Mouse (Mus musculus) left cerebral cortex, adult 8-10 months (tissue): Measurements from ENCODE around the gene Slc20a1. TPM values are rescaled to one million over a fixed set of nuclear protein-coding genes. Genes with fewer than 3 reads are reported as not detected.

ENCODE experiments used
- DNase-seq, 2 experiments: peaks; one replicate each; pipeline ENCODE4 v3.0.0; 2022; ENCODE audit warnings: low spot score in 2 of 2
- total RNA-seq, 4 experiments: library from RNA; stranded (reverse); gene quantifications; 2 replicates each; pipeline ENCODE4 v1.2.4; 2022

Gene Slc20a1
- total RNA-seq, result 100 to 1,000 TPM; 136 to 167 (median 155) TPM

DNA sequence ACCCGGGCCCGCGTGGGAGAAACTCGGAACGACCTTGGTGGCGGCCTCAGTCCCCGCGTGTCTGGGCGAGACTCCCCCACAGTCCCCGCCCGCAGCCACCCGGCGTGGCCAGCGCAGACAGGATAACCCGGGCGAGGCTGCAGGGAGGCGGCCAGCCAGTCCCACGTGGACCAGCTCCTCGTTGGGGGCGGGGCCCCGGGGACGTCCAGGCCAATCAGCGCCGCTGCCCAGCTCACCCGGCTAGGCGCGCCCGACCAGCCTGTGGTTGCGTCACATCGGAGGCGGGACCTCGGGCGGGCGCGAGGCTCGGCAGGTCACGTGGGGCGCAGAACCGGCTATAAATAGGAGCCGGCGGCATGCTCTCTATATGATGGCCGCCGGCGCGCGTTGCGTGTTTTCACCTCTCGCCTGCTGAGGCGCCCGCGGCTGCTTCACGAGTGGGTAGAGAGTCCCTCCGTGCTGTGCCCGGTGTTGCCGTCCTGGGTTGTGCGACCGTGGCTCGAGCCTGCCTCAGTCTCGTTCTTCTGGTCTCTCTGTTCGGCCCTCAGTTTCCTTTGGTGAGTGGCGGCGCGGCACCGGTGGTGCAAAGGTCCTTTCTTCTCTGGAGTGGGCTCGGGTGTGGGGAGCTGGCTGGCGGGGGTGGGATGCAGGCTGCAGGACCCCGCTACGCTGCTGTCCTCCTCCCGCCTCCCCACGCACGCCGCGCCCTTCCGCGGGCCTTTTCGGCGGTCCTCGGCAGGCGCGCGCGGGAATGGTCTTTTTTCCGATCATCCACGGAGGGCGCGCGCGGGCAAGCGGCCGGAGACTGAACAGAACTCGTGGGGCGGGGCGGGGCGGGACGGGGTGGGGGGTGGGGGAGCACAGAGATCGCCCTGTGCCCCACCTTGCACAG, at the start of gene Slc20a1:
TSS of gene Slc20a1 (plus strand) at position 329 of the 892 bp plus-strand sequence.
- peak; percentile 96 to 99 for DNase-seq

DNA sequence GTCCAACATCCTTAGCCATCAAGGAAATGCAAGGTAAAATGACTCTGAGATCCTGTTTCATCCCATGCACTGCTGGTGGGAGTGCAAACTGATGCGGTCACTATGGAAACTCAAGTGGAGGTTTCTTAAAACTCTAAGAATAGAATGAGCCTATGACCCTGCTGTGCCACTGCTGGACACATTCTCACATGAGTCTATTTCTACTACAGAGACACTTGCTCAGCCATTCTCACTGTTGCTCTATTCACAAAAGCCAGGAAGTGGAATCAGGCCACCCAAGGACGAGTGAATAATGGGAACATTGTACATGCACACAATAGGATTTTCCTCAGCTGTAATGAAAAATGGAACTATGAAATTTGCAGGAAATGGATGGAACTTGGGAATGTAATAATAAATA, 49.7 kb upstream of the Slc20a1 start:
- no peak for DNase-seq

DNA sequence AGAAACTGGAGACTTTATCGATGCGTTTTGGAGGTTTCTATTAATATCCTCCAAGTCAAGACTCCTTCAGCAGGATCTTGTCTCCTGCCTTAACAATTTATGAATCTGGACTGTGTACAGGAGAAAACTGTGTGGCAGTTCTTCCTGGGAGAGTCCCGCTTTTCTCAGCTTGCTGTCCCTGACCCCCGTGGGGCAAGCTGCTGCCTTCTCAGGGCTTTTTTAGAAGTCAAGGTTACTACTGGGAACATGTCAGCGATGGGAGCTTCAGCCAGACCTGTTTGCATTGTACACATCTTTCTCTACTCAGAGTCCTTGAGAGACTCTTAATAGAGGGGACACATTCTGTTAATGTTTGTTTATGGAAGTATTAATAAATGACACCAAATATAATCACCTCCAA, 48.2 kb upstream of the Slc20a1 start:
- no peak for DNase-seq

DNA sequence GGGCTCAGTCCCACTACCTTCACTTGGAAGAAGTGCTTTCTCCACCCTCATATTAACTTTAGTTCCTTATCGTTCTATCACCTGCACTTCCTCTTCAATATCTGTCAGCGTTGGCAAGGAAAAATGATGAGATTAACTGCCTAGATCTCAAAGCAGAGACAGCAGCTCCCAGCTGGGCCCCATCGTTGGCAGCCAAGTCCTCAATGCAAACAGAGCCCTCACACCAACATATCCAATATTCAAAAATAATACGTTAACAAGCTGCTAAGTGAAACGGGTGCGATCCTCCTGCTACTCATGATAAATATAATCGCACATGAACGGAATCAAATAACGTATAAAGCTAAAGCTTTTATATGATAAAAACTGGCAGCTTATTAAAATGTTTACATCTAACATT, 47.5 kb upstream of the Slc20a1 start:
- DNase-seq, result no peak

DNA sequence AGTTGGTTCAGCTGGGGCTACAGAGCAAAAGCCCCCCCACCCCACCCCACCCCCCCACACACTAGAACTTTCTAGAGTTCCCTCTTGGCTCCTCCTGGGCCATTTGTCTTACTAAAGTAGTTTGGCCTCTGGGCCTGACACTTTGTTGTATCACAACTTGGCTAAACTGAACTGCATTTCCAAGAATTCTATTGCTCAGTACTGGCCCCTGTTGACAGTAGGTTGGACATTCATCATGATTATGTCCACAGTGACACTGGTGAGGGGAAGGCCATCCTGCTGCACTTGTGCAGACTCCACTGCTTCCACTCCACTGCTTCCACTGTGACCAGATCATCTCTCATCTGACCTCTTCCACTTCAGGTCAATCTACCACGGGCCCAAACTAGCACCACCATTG, 45.8 kb upstream of the Slc20a1 start:
- DNase-seq, result no peak

DNA sequence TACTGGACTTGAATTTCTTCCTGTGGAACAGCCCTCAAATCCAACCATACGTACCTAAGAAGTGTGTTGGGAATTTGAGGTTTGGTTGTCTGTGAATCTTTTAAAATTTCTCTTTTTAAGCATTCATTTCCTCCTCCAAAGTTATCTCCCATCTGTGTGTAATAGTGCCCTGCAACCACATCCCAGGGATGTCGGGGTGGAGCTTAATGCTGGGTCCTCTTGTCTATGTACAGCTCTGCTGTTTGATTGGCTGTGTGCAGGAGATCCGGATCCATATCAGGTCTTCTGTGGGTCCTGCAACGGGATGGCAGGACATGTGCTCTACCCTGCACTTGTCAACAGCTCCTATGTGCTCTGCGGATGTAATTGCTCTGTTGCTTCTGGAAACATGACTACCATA, 33.7 kb upstream of the Slc20a1 start:
- DNase-seq, result no peak

DNA sequence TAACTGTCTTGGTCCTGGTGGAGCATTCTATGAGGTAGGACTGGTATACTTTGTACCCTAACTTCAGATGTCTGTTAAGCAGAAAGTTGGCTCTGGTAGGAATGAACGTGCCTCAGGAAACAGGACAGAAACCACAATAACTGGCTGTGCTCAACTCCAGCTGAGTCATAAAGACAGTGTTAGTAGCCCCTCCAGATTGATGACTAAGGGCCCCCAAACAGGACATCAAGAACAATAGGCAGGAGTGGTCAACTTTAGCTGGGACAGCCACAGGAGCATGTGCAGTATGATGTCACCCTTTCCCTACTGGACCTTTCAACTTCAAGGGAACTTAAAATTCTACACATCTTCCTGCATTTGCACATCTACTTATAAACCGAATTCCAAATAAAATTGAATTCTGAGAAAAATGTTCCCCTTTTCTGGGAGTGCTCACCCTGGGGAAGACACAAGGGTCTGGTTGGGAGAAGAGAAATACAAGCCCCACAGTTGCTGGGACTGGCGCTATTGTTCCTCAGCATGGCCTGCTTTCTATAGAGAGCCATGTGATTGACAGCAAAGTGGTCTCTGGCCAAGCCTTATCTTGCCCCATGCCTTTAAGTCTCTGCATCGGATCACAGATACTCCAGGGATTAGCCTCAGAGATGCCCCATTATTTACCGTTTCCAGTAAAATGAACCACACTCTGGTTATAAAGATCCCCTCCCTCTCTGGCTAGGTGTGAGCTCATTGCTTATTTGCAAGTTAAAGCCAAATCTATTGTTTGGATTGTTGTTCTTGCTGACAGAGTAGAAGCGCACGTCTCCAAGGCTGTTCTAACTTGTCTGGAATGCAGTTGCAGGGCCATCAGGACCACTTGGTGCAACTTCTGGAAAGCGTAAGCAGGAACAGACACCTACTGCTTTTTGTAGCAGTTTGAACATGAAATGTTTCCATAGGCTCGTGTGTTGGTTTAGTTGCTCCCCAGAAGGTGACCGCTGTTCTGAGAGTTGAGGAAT, 31.8 kb upstream of the Slc20a1 start:
- no peak for DNase-seq

DNA sequence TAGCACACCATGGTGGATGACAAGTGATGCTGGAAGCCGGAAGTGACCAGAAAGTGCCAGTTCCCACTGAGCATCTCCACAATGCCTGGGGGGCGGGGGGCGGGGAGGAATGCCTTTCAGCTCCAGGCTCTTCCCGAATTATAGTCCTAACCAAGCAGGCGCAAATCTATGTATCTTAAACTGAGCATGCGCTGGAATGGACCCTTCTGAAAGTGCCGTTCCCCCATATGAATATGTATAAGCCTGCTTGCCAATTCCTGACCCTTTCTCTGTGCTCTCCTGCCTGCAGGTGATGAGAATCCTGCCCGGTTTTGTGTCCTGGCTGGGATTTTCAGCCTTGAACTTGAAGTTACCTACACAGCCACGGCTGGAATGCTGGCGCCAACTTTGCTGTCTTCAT, 25.2 kb upstream of the Slc20a1 start:
- DNase-seq, result no peak

DNA sequence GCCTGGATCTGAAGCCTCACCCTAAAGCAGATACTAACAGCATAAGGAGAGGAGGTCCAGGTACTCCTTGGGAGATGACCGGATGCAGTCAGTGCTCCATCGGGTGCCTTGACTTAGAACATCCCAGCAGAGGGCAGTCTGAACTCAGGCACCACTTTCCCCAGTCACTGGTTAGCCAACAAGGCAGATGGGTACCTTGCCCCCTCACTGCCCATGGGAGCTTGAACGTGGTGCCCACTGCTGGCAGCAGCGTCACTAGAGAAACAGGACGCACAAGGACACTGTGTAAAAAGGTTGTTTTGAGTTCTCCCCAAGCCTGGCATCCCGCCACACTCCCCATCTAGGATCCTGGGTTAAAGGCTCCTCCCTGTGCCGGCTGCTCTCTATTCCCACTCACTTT, 24.1 kb upstream of the Slc20a1 start:
- peak; percentile 25 to 39 for DNase-seq

DNA sequence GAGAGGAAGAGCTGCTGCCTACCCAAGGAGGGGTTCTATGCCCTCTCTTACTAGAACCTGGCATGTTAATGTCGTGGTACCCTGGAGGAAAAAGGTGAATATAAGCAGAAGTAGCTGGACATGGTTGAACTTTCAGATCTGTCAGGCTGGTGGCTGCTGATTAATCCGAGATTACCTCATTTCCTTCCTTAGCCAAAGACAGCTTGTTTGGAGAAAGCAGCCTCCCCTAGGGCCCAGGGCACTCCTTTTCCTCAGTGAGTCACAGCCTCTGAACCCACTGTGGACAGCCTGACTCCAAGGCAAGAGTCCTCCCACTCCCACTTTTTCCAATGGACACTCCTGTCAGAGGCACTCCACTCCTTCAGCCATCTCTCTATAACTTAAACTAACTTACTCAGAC, 22.9 kb upstream of the Slc20a1 start:
- no peak for DNase-seq

DNA sequence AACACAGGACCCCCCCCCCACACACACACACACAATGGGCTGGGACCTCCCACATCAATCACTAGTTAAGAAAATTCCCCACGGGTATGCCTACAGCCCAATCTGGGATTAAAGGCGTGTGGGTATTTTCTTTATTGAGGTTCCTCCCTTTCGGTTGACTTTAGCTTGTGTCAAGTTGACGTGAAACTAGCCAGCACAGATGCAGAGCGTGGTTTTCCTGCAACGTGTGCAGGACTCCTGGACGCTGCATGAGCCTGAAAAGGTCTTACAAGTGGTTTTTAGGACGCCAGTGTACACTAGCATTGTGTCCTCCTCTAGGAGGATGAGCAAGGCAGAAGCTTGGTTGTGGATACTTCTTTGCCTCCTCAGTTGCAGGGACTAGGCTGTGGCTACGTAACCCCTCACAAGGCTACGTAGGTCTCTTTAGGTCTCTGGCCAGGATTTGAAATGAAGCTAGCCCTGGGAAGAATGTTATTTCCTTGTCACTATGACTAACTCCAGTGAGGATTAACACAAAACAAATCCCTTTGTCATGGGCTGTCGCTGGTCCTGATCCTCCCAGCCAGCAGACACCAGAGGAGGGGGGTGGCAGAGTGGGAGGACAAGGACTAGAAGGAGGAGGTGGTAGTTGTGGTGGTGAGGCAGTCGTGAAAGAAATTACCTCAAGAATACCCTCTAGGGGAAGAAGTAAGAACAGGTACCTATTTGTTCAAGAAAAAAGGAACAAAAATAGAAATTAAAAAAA, 21.7 kb upstream of the Slc20a1 start:
- DNase-seq, result no peak

DNA sequence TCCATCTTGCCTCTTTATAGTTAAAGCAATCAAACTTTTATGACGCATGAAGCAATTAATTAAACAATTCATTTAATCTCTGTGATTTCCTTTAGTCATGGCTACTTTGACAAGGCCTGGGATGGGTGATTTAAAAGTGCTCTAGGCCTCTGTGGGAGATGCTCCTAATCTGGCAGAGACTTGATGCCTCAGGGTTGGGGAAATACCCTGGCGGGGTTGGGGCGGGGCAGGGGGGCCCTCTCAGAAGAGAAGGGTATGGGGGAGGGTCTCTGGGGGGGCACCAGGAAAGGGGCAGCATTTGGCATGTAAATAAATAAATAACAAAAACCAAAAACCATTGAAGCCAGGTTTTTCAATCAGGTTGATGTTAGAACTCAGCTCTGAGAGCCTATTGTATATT, 20.9 kb upstream of the Slc20a1 start:
- DNase-seq, result no peak

DNA sequence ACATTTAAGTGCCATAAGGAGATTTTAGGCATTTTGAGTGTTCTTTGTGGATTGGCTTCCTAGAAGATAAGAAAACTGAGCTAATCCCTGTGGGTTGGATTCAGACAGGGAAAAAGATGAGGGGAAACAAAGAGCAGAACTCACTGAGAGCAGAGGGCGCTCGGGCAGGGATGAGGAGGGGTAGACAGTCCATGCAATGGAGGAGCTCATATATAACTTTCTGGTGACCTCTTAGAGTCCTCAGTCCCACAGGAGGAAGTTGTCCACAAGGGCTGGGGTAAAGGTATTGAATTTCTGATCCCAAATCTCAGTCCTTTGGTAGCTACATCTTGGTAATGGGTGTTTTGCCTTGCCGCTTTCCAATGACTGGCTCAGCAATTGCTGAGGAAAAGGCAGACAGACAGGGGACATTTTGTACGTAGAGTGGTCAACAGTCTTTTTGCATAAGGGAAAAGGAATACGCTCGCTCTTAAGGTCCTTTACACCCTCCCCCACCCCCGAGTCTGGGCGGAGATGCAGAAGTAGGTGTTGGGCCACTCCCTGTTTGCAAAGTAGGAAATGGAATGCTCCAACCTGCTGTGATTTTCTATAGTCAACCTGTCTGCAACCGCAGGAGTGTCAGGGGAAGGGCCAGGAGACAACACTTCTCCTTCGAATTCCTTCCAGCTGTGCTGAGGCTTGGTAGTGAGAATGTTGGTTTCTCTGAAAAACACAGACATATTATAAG, 20.2 kb upstream of the Slc20a1 start:
- DNase-seq, result no peak

DNA sequence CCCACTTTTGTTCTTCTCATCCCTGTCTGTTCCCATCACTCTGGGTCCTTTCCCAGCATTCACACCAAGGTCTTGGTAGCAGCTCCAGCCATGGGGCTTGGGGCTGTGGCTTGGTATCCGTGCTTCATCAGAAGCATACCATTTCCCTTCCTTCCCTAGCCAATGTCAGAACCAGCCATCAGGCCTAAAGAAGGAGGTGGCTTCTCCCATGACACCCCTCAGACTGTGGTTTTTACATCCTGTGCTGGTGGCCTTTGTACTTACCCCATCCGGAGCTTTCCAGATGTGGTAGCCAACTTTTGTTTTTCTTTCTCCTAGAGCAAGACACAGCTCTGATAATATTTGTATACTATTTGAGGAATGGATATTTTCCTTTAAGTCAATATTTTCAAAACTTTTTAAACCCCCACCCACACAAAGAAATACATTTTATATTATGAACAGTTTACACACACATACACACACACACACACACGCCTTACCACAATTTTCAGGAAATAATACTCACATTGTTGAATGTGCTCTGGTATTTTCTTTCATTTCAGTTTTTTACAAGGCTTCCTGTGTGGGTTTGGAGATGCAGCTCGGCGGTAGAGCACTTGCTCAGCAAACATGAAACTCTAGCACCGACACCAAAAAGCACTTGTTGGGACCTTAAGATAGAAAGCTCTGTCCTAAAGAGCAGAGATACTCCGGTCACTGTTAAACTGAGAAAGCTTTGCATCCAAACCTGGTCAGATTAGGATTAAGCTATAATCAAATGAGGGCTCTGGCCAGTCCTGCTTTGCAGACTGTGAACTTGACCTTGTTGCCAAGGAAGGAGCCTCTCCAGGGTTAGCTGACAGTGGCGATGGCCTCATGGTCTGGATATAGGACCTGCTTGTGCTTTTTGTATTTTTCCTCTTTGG, 18.4 kb upstream of the Slc20a1 start:
- DNase-seq, result no peak

DNA sequence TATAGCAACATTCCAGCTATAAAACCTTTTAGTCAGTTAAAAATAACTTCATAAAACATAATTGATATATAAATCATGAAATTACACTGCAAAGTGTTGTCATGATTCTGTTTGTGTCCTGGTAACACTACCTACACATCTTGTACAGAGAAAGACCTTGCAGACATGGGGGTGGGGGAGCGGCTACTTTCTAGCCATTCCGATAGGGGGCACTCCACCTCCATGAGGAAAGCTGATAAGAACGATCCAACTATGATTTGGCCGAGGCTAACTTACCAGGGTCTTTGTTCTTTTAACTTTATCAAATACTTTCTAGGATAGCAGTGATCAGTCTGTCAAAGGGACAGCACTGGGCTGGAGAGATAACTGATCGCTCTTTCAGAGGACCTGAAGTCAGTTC, 17.1 kb upstream of the Slc20a1 start:
- DNase-seq, result no peak

DNA sequence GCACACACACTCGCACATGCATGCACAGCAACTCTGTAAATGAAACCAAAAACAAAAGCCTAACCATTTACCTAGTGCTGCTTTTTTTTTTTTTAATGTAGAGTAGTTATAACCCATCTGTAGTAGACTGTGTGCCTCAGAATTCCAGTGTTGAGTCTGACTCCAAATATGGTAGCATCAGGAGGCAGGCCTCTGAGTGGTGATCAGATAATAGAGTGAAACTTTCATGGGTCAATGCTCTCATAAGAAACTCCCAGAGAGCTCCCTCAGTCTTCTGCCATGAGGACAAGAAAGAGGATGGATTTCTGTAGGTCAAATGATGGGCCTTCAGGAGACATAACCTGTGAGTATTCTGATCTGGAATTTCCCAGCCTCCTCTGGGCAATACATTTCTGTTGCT, 16.2 kb upstream of the Slc20a1 start:
- DNase-seq, result no peak

DNA sequence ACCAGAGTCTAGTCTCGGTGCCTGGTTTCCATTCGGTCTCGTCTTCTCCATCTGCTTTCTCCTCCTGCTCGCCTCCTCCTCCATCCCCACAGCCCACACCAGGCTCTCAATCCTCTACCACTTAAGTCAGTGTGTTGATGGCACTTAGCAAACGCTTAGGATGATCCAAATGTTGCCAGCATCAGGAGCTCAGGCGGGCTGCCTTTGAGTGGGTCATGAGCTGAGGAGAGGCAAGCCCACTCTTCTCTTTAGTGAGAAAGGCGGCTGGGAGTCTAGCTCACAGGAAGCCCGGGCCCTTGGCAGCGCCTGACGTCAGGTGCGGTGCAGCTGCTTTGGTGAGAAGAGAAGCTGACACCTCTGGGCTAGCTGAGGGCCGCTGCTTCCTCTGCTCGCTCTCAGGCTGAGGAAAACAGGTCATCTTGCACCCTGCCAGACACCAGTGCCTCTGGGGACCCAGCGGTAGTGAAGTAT, 15.0 kb upstream of the Slc20a1 start:
- peak in 1 of 2 experiments; percentile 80 for DNase-seq

DNA sequence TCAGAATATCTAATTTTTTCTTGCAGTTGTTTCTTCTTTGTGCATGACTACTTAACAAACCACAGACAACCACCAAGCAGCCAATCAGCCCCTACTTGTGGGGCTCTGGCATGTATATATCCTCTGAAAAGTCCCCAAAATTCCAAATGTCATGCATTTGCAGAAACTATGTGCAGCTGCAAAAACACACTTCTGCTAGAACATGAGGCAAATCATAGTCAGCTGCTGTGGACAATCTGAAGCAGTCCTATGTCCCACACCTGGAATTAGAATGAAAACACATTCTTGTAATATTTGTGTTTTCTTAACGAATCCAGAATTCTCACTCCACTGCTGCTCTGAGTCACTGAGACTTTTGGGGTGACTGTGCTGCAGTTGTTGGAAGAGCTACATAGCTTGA, 13.7 kb upstream of the Slc20a1 start:
- DNase-seq, result no peak

DNA sequence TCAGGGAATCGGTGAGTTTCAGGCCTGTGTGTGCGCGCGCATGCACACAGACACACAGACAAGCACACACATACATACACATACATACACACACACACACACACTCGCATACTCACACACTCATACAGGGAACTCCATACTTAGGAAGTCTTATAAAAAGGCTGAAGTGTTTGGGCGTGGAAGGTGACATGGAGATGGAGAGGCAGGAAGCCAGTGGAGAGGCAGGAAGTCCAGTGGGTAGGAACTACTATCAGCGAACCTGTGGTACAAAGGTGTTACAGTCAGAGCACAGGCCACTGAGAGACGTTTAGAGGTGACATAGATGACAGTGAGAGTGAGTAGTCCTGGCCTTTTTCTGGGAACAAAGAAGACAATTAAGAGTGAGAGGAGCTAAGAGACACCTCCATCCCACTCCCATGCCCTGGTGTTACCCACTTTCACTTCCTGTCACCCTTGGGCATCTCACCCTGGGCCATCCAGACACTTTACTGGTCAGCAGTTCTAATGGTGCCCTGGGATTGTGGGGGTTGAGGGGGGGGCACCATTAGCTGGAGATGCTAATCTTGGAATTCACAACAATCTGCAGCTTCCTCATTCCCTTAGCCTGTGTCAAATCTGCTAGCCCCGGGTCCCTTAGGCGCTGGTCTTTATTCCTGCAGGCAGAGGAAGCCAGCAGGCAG, 12.8 kb upstream of the Slc20a1 start:
- DNase-seq, result no peak
